Mouse (Mus musculus): ENCODE data around the gene Lin28a. TPM values are rescaled to one million over a fixed set of nuclear protein-coding genes. Genes with fewer than 3 reads are reported as not detected.
"Not testable (repeated sequence)": the region's sequence is repeated elsewhere in the genome, so short reads cannot be mapped to it uniquely, and the experiment has no call there.

The Lin28a gene
- polyA plus RNA-seq, 1 experiment from 2014 or later: 16.7 TPM

DNA sequence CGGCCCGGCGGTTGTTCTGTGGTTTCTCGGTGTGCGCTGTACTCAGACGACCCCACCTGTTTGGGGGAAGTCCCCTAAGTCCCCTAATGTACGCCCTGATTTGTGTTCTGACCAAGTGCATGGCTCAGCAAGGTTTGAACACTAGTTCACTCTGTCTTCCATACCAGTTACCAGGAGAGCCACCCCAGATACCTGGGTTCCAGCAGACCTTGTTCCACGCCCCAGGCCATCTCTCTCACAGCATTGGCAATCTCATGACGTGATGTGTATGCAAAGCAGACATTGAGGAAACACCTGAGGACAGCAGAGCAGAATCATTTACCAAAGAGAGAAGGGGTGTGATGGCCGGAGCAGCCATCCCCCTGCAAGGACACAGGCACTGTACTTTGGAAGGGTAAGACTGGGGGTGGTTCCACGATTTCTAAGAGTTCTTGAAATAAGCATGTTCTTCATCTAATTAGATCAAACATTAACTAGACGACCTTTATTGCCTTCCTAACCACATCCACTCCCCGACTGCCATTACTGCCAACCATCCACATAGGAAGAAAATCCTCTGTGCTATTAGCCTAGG lies 27.5 kb downstream of the Lin28a start:
- no peak for DNase-seq (ENCODE audit: low spot score)
- Histone ChIP-seq H3K4me1 (no peaks in the 10 kb centered on the region), H3K27ac (no peak overlapping the region), H3K36me3 (peaks cover 98% of the 10 kb centered on the region), H3K4me3 (no peak overlapping the region), H3K9me3 (replicated peaks) (no peaks in the 10 kb centered on the region), H3K27me3 (ENCODE audit: low read depth, poor library complexity, severe bottlenecking) (no peaks in the 10 kb centered on the region)
- WGBS: 91% methylated on average over 13 of the region's 13 CpGs

GRCm38 (mm10) chr4:133990035-133990434 lies 28.6 kb downstream of the Lin28a start:
- Histone ChIP-seq H3K27ac (no peak overlapping the region), H3K4me1 (no peaks in the 10 kb centered on the region), H3K27me3 (ENCODE audit: low read depth, poor library complexity, severe bottlenecking) (no peaks in the 10 kb centered on the region), H3K9me3 (replicated peaks) (no peaks in the 10 kb centered on the region), H3K4me3 (no peak overlapping the region), H3K36me3 (peaks cover 95% of the 10 kb centered on the region)
- 79% methylated on average over 4 of the region's 4 CpGs for WGBS
- DNase-seq (ENCODE audit: low spot score): no peak

- H3K27me3 ChIP-seq (ENCODE audit: low read depth, poor library complexity, severe bottlenecking); H3K27ac ChIP-seq; H3K9me3 ChIP-seq (replicated peaks); H3K4me1 ChIP-seq; H3K4me3 ChIP-seq; DNase-seq (ENCODE audit: low spot score): not testable (repeated sequence)
- 90% methylated on average over 8 of the region's 8 CpGs for WGBS
- peaks cover 83% of the 10 kb centered on the region for H3K36me3 ChIP-seq
Observed at GRCm38 (mm10) chr4:133988289-133988688, 30.4 kb downstream of the Lin28a start.

DNA sequence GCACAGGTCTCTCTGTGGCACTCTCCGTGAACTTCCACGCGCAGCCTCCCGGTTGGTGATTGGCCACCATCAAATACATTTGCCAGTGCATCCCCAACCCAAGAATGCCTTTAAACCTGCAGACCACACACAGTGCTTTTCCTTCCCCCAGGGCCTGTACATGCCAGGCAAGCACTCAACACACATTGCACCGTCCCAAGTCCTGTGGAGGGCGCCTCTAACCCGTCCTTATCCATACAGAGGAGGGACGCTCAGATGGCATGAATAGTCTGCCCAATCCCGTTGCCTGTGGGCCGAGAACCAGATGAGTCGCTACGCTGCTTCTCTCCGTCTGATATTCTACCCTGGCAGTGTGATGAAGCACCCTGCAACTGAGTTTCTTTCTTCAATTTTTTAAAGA lies 35.7 kb downstream of the Lin28a start:
- peaks cover 83% of the 10 kb centered on the region for H3K36me3 ChIP-seq
- 86% methylated on average over 13 of the region's 13 CpGs for WGBS
- no peak overlapping the region for H3K4me3 ChIP-seq

GRCm38 (mm10) chr4:133980496-133980895 lies 38.1 kb downstream of the Lin28a start:
- WGBS: 86% methylated on average over 5 of the region's 5 CpGs
- Histone ChIP-seq H3K27me3 (ENCODE audit: low read depth, poor library complexity, severe bottlenecking) (no peaks in the 10 kb centered on the region), H3K36me3 (peaks cover 81% of the 10 kb centered on the region), H3K4me3 (no peak overlapping the region), H3K27ac (no peak overlapping the region), H3K4me1 (no peaks in the 10 kb centered on the region), H3K9me3 (replicated peaks) (no peaks in the 10 kb centered on the region)
- DNase-seq (ENCODE audit: low spot score): no peak

More for the DNA sequence above, 35.7 kb downstream of the Lin28a start:
- no peaks in the 10 kb centered on the region for H3K4me1 ChIP-seq
- H3K27me3 ChIP-seq (ENCODE audit: low read depth, poor library complexity, severe bottlenecking): no peaks in the 10 kb centered on the region
- H3K9me3 ChIP-seq (replicated peaks): no peaks in the 10 kb centered on the region
- H3K27ac ChIP-seq: no peak overlapping the region
- no peak for DNase-seq (ENCODE audit: low spot score)

DNA sequence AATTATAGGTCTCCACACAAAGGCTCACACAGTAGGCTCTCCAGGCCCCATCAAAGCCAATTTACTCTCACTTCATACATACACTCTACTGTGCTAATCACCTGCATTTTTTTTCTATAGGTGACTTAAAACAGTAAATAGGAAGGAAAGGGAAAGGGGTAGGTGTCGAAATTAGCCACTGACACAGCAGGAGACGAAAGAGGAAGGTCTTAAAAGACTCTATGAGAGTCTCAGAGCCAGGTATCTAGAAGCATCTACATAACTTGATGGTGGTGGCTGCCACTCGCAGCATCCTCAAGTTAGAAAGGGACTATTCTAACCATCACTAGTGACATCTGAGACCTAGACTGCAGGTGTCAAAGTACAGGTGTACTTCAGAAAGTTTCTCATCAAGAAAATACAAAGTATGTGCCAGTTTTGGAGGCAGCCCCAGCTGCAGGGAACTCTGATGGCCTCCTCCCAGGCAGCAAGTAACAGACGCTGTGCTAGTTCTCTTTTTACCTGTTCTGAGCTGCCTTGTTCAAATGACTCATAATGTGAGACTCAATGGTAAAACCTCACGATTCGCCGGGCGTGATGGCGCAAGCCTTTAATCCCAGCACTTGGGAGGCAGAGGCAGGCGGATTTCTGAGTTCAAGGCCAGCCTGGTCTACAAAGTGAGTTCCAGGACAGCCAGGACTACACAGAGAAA lies 40.5 kb downstream of the Lin28a start:
- Histone ChIP-seq H3K4me1 (no peaks in the 10 kb centered on the region), H3K4me3 (no peak overlapping the region), H3K9me3 (replicated peaks) (no peaks in the 10 kb centered on the region), H3K27me3 (ENCODE audit: low read depth, poor library complexity, severe bottlenecking) (no peaks in the 10 kb centered on the region), H3K36me3 (peaks cover 82% of the 10 kb centered on the region), H3K27ac (no peak overlapping the region)
- no peak for DNase-seq (ENCODE audit: low spot score)
- WGBS: 91% methylated on average over 10 of the region's 10 CpGs

DNA sequence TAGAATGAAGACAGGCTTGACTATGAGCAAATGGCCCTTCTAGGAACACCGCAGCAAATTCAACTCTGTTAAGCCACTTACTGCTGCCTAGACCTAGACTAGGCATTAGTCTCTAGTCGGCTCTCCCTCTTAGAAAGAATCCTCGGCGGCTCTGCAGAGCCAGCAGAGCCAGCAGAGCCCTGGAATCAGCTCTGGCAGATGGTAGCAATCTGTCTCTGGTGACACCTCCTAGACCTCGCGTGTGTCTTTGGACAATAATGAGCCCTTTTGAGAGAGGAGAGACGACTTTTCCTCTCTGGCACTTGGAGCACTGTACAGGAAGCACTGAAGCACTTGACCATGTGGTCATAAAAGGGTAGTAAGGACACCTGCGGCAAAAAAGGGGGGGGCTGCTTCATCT lies 46.9 kb downstream of the Lin28a start:
- DNase-seq (ENCODE audit: low spot score): no peak
- H3K4me3 ChIP-seq: no peak overlapping the region
- no peak overlapping the region for H3K27ac ChIP-seq
- H3K9me3 ChIP-seq (replicated peaks): no peaks in the 10 kb centered on the region
- H3K27me3 ChIP-seq (ENCODE audit: low read depth, poor library complexity, severe bottlenecking): 0 out of 2 replicates have a peak, but pooled peaks cover 4% of the 10 kb centered on the region
- H3K4me1 ChIP-seq: peaks cover 20% of the 10 kb centered on the region
- H3K36me3 ChIP-seq: peaks cover 58% of the 10 kb centered on the region
- WGBS: 61% methylated on average over 8 of the region's 8 CpGs

DNA sequence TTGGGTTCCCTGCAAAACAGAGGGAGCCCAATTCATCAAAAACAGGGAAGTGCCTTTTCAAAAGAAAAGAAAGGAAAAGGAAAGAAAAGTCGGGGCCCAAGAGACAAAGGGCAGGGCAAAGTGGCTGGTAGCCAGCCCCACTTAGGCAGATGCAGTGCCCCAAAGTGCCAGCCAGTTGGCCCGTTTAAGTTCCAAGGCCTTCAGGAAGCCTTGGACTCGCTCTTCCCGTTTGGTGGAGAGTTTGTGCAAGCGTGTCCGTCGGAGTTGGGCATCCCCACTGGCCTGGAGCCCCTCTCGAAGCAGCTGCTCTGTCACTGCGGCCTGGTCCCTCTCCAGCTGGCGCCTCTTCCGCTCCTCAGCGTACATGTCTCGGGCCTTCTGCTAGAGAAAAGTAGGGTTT lies 47.8 kb downstream of the Lin28a start:
- no peak overlapping the region for H3K27ac ChIP-seq
- WGBS: 94% methylated on average over 13 of the region's 13 CpGs
- no peak overlapping the region for H3K4me3 ChIP-seq
- H3K36me3 ChIP-seq: peaks cover 58% of the 10 kb centered on the region
- no peaks in the 10 kb centered on the region for H3K9me3 ChIP-seq (replicated peaks)
- peaks cover 27% of the 10 kb centered on the region for H3K4me1 ChIP-seq
- H3K27me3 ChIP-seq (ENCODE audit: low read depth, poor library complexity, severe bottlenecking): 0 out of 2 replicates have a peak, but pooled peaks cover 4% of the 10 kb centered on the region
- DNase-seq (ENCODE audit: low spot score): no peak

- Histone ChIP-seq H3K27ac (no peak overlapping the region), H3K27me3 (ENCODE audit: low read depth, poor library complexity, severe bottlenecking) (0 out of 2 replicates have a peak, but pooled peaks cover 4% of the 10 kb centered on the region), H3K4me1 (peaks cover 31% of the 10 kb centered on the region), H3K36me3 (peaks cover 60% of the 10 kb centered on the region), H3K9me3 (replicated peaks) (no peaks in the 10 kb centered on the region), H3K4me3 (no peak overlapping the region)
- no peak for DNase-seq (ENCODE audit: low spot score)
- WGBS: 52% methylated on average over 4 of the region's 4 CpGs
Observed at GRCm38 (mm10) chr4:133970196-133970595, 48.4 kb downstream of the Lin28a start.

DNA sequence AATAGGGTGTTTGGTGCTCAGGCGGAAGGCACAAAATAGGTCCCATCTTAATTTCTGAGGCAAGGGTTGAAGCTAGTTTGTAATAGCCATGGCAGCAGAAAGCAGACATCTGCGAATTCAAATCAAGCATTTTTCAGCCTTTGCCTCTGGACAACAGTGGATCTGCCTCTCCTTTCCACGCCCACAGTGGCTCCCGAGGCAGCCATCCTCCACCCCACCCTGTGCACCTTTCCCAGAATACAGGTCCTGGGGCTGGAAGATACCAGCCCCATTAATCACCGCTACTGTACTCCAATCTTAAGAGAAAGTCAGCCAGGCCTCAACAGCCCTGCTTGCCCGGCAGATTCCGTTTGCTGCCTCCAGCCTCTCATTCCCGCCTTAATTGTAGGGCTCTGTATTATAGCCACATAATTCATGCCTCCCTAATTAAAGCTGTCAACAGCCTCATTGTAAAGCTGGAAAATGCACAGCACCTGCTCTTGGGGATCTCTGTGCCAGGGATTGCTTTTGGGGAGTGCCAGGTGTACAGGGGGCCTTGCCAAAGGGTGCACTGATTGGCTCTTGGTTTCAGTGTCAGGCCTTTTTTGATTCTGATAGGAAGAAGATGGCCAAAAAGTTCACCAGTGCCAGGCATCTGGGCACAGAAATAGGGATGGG lies 49.4 kb downstream of the Lin28a start:
- peaks cover 59% of the 10 kb centered on the region for H3K36me3 ChIP-seq
- H3K9me3 ChIP-seq (replicated peaks): no peaks in the 10 kb centered on the region
- peaks cover 31% of the 10 kb centered on the region for H3K4me1 ChIP-seq
- DNase-seq (ENCODE audit: low spot score): no peak
- H3K27me3 ChIP-seq (ENCODE audit: low read depth, poor library complexity, severe bottlenecking): 0 out of 2 replicates have a peak, but pooled peaks cover 4% of the 10 kb centered on the region
- peak overlapping the region; percentile 79 for H3K4me3 ChIP-seq
- peak overlapping the region; percentile 99 for H3K27ac ChIP-seq
- 48% methylated on average over 8 of the region's 8 CpGs for WGBS

GRCm38 (mm10) chr4:133968150-133968921 lies 50.3 kb downstream of the Lin28a start, which contains the start of gene Hmgn2:
Hmgn2 (minus strand) TSS chr4:133968650.
- 0 out of 2 replicates have a peak, but pooled peaks cover 4% of the 10 kb centered on the region for H3K27me3 ChIP-seq (ENCODE audit: low read depth, poor library complexity, severe bottlenecking)
- peaks cover 67% of the 10 kb centered on the region for H3K36me3 ChIP-seq
- peak; percentile 77 for DNase-seq (ENCODE audit: low spot score)
- WGBS: under 1% methylated on average over 42 of the region's 42 CpGs
- no peaks in the 10 kb centered on the region for H3K9me3 ChIP-seq (replicated peaks)
- peaks cover 31% of the 10 kb centered on the region for H3K4me1 ChIP-seq
- H3K4me3 ChIP-seq: peak within 1 kb of the TSS; percentile 79
- peak within 1 kb of the TSS; percentile 99 for H3K27ac ChIP-seq

DNA sequence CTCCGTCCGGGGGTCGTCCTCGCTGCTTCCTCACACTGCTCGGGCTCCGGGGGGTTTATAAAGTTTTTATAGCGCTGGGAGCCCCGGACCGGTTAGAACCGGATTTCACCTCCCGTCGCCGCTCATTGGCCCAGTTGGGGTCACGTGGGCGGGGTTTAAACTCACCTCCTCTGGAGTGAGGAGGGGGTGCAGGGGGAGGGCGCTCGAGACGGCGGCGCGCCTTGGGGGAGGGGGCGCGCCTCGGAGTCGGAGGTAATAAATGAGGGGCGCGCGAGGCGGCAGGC lies 50.8 kb downstream of the Lin28a start:
- Histone ChIP-seq H3K4me3 (peak overlapping the region; percentile 79), H3K36me3 (peaks cover 68% of the 10 kb centered on the region), H3K27ac (peak overlapping the region; percentile 99), H3K4me1 (peaks cover 31% of the 10 kb centered on the region), H3K9me3 (replicated peaks) (no peaks in the 10 kb centered on the region), H3K27me3 (ENCODE audit: low read depth, poor library complexity, severe bottlenecking) (0 out of 2 replicates have a peak, but pooled peaks cover 4% of the 10 kb centered on the region)
- WGBS: under 1% methylated on average over 29 of the region's 29 CpGs
- DNase-seq (ENCODE audit: low spot score): peak; percentile 97

Measured in limb, embryonic 10.5 days (tissue).